Mouse (Mus musculus) MEL (cell line): ENCODE data around the gene Cyb5r2. TPM values are rescaled to one million over a fixed set of nuclear protein-coding genes. Genes with fewer than 3 reads are reported as not detected.

ENCODE experiments used
- DNase-seq: peaks from one replicate; pipeline ENCODE4 v3.0.0; 2011; ENCODE audit warnings: low read depth, low spot score
- H3K27ac ChIP-seq: 2 replicates; pipeline ENCODE4 v1.5.1; 2012; ENCODE audit warnings: low read depth, mild to moderate bottlenecking, control low read depth, low read length, moderate library complexity; ENCODE audit not compliant: control insufficient read depth
- H3K27me3 ChIP-seq, 2 experiments: fragments of 150-350 bp in 1 of 2; sonication (generic) in 1 of 2; 2 replicates each; pipeline ENCODE4 v1.6.1; 2012; ENCODE audit warnings: low read length in 2 of 2, mild to moderate bottlenecking in 2 of 2, improper control_type of control experiment in 1 of 2, moderate library complexity in 1 of 2; ENCODE audit not compliant: insufficient read depth in 2 of 2, control insufficient read depth in 1 of 2
- H3K36me3 ChIP-seq, 2 experiments: 2 replicates each; pipeline ENCODE4 v1.6.1; 2012 to 2014; ENCODE audit warnings: low read length in 2 of 2, improper control_type of control experiment in 1 of 2, inconsistent platforms in 1 of 2, mild to moderate bottlenecking in 1 of 2; ENCODE audit not compliant: insufficient read depth in 2 of 2, control insufficient read depth in 1 of 2
- H3K4me1 ChIP-seq, 2 experiments: fragments of 150-350 bp in 1 of 2; sonication (generic) in 1 of 2; 2 replicates each; pipeline ENCODE4 v1.6.1; 2012; ENCODE audit warnings: low read length in 2 of 2, improper control_type of control experiment in 1 of 2, mild to moderate bottlenecking in 1 of 2; ENCODE audit not compliant: insufficient read depth in 2 of 2, control insufficient read depth in 1 of 2
- H3K4me3 ChIP-seq, 2 experiments: fragments of 150-350 bp in 1 of 2; sonication (generic) in 1 of 2; 2 replicates each; pipeline ENCODE4 v1.5.1; 2012; ENCODE audit warnings: low read depth in 2 of 2, low read length in 2 of 2, mild to moderate bottlenecking in 2 of 2, moderate library complexity in 2 of 2, control low read depth in 1 of 2, improper control_type of control experiment in 1 of 2; ENCODE audit not compliant: control insufficient read depth in 1 of 2, insufficient read depth in 1 of 2
- H3K79me2 ChIP-seq: 2 replicates; pipeline ENCODE4 v1.6.1; 2012; ENCODE audit warnings: mild to moderate bottlenecking, low read length, moderate library complexity; ENCODE audit not compliant: control insufficient read depth, poor library complexity, insufficient read depth
- H3K9ac ChIP-seq: 2 replicates; pipeline ENCODE4 v1.6.1; 2012; ENCODE audit warnings: low read depth, mild to moderate bottlenecking, control low read depth, low read length, moderate library complexity; ENCODE audit not compliant: control insufficient read depth, poor library complexity, severe bottlenecking
- H3K9me3 ChIP-seq: fragments of 150-350 bp; sonication (generic); replicated peaks from 2 replicates; pipeline ENCODE4 v1.6.1; 2012; ENCODE audit warnings: mild to moderate bottlenecking, low read length, improper control_type of control experiment, moderate library complexity; ENCODE audit not compliant: insufficient read depth
- BHLHE40 ChIP-seq: IDR thresholded peaks from 2 replicates; pipeline ENCODE4 v1.6.1; 2012; ENCODE audit warnings: low read depth, mild to moderate bottlenecking, inconsistent platforms, low read length, improper control_type of control experiment, borderline replicate concordance
- CTCF ChIP-seq, 3 experiments: IDR thresholded peaks in 2 of 3; conservative IDR thresholded peaks in 1 of 3; 2 replicates each; pipeline ENCODE4 v1.5.1; 2011 to 2012; ENCODE audit warnings: low read length in 3 of 3, low read depth in 2 of 3, mild to moderate bottlenecking in 2 of 3, improper control_type of control experiment in 1 of 3, inconsistent platforms in 1 of 3, mixed read lengths in 1 of 3, moderate library complexity in 1 of 3; ENCODE audit not compliant: control insufficient read depth in 1 of 3, insufficient read depth in 1 of 3, poor library complexity in 1 of 3, severe bottlenecking in 1 of 3
- ELF1 ChIP-seq: IDR thresholded peaks from 2 replicates; pipeline ENCODE4 v1.6.1; 2014; ENCODE audit warnings: low read depth, mild to moderate bottlenecking, inconsistent platforms, low read length, improper control_type of control experiment, moderate library complexity
- EP300 ChIP-seq, 2 experiments: IDR thresholded peaks; 2 replicates each; pipeline ENCODE4 v1.6.1; 2011; ENCODE audit warnings: improper control_type of control experiment in 2 of 2, low read length in 2 of 2, low read depth in 1 of 2, mild to moderate bottlenecking in 1 of 2
- ETS1 ChIP-seq: IDR thresholded peaks from 2 replicates; pipeline ENCODE4 v1.6.1; 2012; ENCODE audit warnings: low read depth, mild to moderate bottlenecking, inconsistent platforms, low read length, improper control_type of control experiment, moderate library complexity
- GABPA ChIP-seq: IDR thresholded peaks from 2 replicates; pipeline ENCODE4 v1.6.1; 2012; ENCODE audit warnings: low read depth, mild to moderate bottlenecking, inconsistent platforms, low read length, improper control_type of control experiment, moderate library complexity
- GATA1 ChIP-seq: IDR thresholded peaks from 2 replicates; pipeline ENCODE4 v1.6.1; 2011; ENCODE audit warnings: low read depth, low read length, improper control_type of control experiment
- HCFC1 ChIP-seq: IDR thresholded peaks from 2 replicates; pipeline ENCODE4 v1.6.1; 2012; ENCODE audit warnings: low read depth, mild to moderate bottlenecking, inconsistent platforms, low read length, improper control_type of control experiment, moderate library complexity
- MAFK ChIP-seq: IDR thresholded peaks from 2 replicates; pipeline ENCODE4 v1.6.1; 2011; ENCODE audit warnings: low read depth, mild to moderate bottlenecking, low read length, improper control_type of control experiment, borderline replicate concordance
- MAX ChIP-seq: IDR thresholded peaks from 2 replicates; pipeline ENCODE4 v1.6.1; 2011; ENCODE audit warnings: low read length, improper control_type of control experiment
- MAZ ChIP-seq: IDR thresholded peaks from 2 replicates; pipeline ENCODE4 v1.6.1; 2012; ENCODE audit warnings: low read depth, mild to moderate bottlenecking, inconsistent platforms, low read length, improper control_type of control experiment
- MXI1 ChIP-seq: IDR thresholded peaks from 2 replicates; pipeline ENCODE4 v1.6.1; 2011; ENCODE audit warnings: mild to moderate bottlenecking, low read depth, low read length, improper control_type of control experiment
- MYB ChIP-seq: IDR thresholded peaks from 2 replicates; pipeline ENCODE4 v1.6.1; 2011; ENCODE audit warnings: mild to moderate bottlenecking, low read depth, low read length, improper control_type of control experiment
- NELFE ChIP-seq: IDR thresholded peaks from 2 replicates; pipeline ENCODE4 v1.6.1; 2011; ENCODE audit warnings: low read depth, low read length, improper control_type of control experiment
- NRF1 ChIP-seq: IDR thresholded peaks from 2 replicates; pipeline ENCODE4 v1.6.1; 2014; ENCODE audit warnings: low read depth, mild to moderate bottlenecking, inconsistent platforms, low read length, improper control_type of control experiment, moderate library complexity; ENCODE audit not compliant: poor library complexity, insufficient read depth, severe bottlenecking
- POLR2AphosphoS2 ChIP-seq: IDR thresholded peaks from 2 replicates; pipeline ENCODE4 v1.6.1; 2011; ENCODE audit warnings: low read length, improper control_type of control experiment
- SIN3A ChIP-seq: IDR thresholded peaks from 2 replicates; pipeline ENCODE4 v1.6.1; 2012; ENCODE audit warnings: low read length, improper control_type of control experiment, inconsistent platforms
- TAL1 ChIP-seq: IDR thresholded peaks from 2 replicates; pipeline ENCODE4 v1.6.1; 2012; ENCODE audit warnings: mild to moderate bottlenecking, inconsistent platforms, low read length, moderate library complexity, mixed read lengths
- TBP ChIP-seq: IDR thresholded peaks from 2 replicates; pipeline ENCODE4 v1.8.0; 2011; ENCODE audit warnings: low read depth, low read length, improper control_type of control experiment
- TCF12 ChIP-seq: IDR thresholded peaks from 2 replicates; pipeline ENCODE4 v1.6.1; 2014; ENCODE audit warnings: low read depth, mild to moderate bottlenecking, inconsistent platforms, low read length, improper control_type of control experiment, moderate library complexity
- ZC3H11A ChIP-seq: IDR thresholded peaks from 2 replicates; pipeline ENCODE4 v1.6.1; 2012; ENCODE audit warnings: low read depth, mild to moderate bottlenecking, inconsistent platforms, low read length, improper control_type of control experiment
- ZKSCAN1 ChIP-seq: IDR thresholded peaks from 2 replicates; pipeline ENCODE4 v1.6.1; 2012; ENCODE audit warnings: low read depth, mild to moderate bottlenecking, inconsistent platforms, low read length, improper control_type of control experiment, moderate library complexity
- ZNF384 ChIP-seq: IDR thresholded peaks from 2 replicates; pipeline ENCODE4 v1.6.1; 2012; ENCODE audit warnings: low read depth, mild to moderate bottlenecking, inconsistent platforms, low read length, improper control_type of control experiment
- polyA plus RNA-seq, 2 experiments: library from polyadenylated mRNA; stranded (reverse) in 1 of 2; unstranded in 1 of 2; fragments of >175 nt in 1 of 2; fragments of >200 nt in 1 of 2; gene quantifications; 2 replicates each; pipeline versions ENCODE4 v1.2.1 to v1.2.4; 2012; ENCODE audit warnings: low replicate concordance in 2 of 2, low read depth in 1 of 2; ENCODE audit not compliant: insufficient read length in 2 of 2, insufficient read depth in 1 of 2, missing spikeins in 1 of 2
- total RNA-seq: library from RNA; depleted of rRNA; stranded (reverse); fragments of 300-350 nt; gene quantifications from 2 replicates; pipeline ENCODE4 v1.2.3, GENCODE M21; 2012

The Cyb5r2 gene
- total and polyA plus RNA-seq, 3 experiments = not detected

- Histone ChIP-seq H3K4me1 (no peaks in the 10 kb centered on the region), H3K27me3 (no peaks in the 10 kb centered on the region), H3K4me3 (no peak overlapping the region), H3K9me3 (no peaks in the 10 kb centered on the region), H3K9ac (no peak overlapping the region), H3K79me2 (no peaks in the 10 kb centered on the region), H3K27ac (no peak overlapping the region), H3K36me3 (no peaks in the 10 kb centered on the region)
- no peak for DNase-seq
- TF ChIP-seq MXI1 (no peak), TBP (no peak), SIN3A (no peak), POLR2AphosphoS2 (no peak), NRF1 (no peak), MAFK (no peak)
Measured at GRCm38 (mm10) chr7:107755905-107756304, 1.9 kb downstream of the Cyb5r2 start.

GRCm38 (mm10) chr7:107752031-107752520 lies 5.8 kb downstream of the Cyb5r2 start:
- H3K9ac ChIP-seq = no peak overlapping the region
- H3K4me3 ChIP-seq = no peak overlapping the region
- H3K27ac ChIP-seq = no peak overlapping the region
- no peaks in the 10 kb centered on the region for H3K36me3 ChIP-seq
- TF ChIP-seq GATA1 = no peak
- TF ChIP-seq HCFC1 = no peak
- no peak for TF ChIP-seq MAFK
- TF ChIP-seq NRF1 = no peak
- TF ChIP-seq TCF12 = no peak
- TF ChIP-seq MAZ = no peak
- TF ChIP-seq ELF1 = no peak
- TF ChIP-seq ZNF384 = no peak
- no peak for TF ChIP-seq EP300 (IDR thresholded peaks at IDR 0.05; ENCODE audit: low read depth in 1 of 2, low read length in 2 of 2)
- no peak for TF ChIP-seq MAX
- TF ChIP-seq MYB = no peak
- H3K27me3 ChIP-seq = no peaks in the 10 kb centered on the region
- DNase-seq = no peak
- no peaks in the 10 kb centered on the region for H3K4me1 ChIP-seq
- no peaks in the 10 kb centered on the region for H3K9me3 ChIP-seq
- no peaks in the 10 kb centered on the region for H3K79me2 ChIP-seq

DNA sequence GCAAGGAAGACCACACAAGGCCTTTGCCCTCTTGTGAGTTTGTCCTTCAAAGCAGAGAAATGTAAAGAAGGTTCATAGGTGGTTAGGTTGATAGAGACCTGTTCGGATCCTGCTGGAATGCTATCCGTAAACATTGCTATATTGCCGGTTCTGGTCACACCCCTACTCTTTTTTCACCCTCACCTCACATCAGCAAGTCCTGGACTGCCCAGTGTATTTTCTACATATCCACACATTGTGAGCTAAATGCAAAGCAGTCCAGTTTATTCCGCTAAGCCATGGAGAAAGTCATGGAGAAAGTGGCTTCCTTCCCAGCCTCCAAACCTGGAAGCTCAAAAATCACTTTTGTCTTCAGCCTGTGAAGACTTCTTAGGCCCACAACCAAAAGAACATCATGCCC lies 8.1 kb downstream of the Cyb5r2 start:
- Histone ChIP-seq H3K36me3 (no peaks in the 10 kb centered on the region), H3K9ac (no peak overlapping the region)

More for the DNA sequence above, 8.1 kb downstream of the Cyb5r2 start:
- Histone ChIP-seq H3K27me3 (no peaks in the 10 kb centered on the region), H3K4me1 (no peaks in the 10 kb centered on the region), H3K27ac (no peak overlapping the region), H3K9me3 (no peaks in the 10 kb centered on the region), H3K79me2 (no peaks in the 10 kb centered on the region), H3K4me3 (no peak overlapping the region)
- TF ChIP-seq CTCF (IDR thresholded peaks at IDR 0.05 in 2 of 3, conservative IDR thresholded peaks at IDR 0.05 in 1 of 3; ENCODE audit: control insufficient read depth in 1 of 3, insufficient read depth in 1 of 3, low read depth in 2 of 3, low read length in 3 of 3, poor library complexity in 1 of 3, severe bottlenecking in 1 of 3) = no peak
- no peak for TF ChIP-seq BHLHE40
- no peak for TF ChIP-seq ZC3H11A
- no peak for TF ChIP-seq GATA1
- TF ChIP-seq EP300 (IDR thresholded peaks at IDR 0.05; ENCODE audit: low read depth in 1 of 2, low read length in 2 of 2) = no peak
- no peak for TF ChIP-seq TCF12
- TF ChIP-seq GABPA = no peak
- no peak for TF ChIP-seq TAL1
- no peak for TF ChIP-seq NELFE
- TF ChIP-seq ZKSCAN1 = no peak
- TF ChIP-seq ETS1 = no peak
- no peak for DNase-seq
